Comparison of ENCODE assay signal across 8 mouse cellular contexts in genomic region chr11:70410297-70410643, GRCm38 (mm10). TPM values are rescaled to one million over a fixed set of nuclear protein-coding genes. Genes with fewer than 3 reads are reported as not detected.
A peak's percentile ranks its signal among the peaks of the same experiment; 100 is the strongest.
DNase-seq lines count a peak whose midpoint lies in the region; ATAC-seq lines count a peak whose summit lies in the region.

No protein-coding gene starts in this region.

- peak overlapping the region; percentile 73 for H3K4me3 ChIP-seq in heart, embryonic 15.5 days
- H3K4me3 ChIP-seq in hindbrain, embryonic 12.5 days: peak overlapping the region; percentile 100

- 0 out of 2 replicates have a peak, but pooled peaks cover 3% of the 10 kb centered on the region for H3K27me3 ChIP-seq in heart, embryonic 15.5 days
- no peaks in the 10 kb centered on the region for H3K27me3 ChIP-seq in hindbrain, embryonic 12.5 days

- DNase-seq in heart, adult 8-10 months (ENCODE audit: low spot score): no peak
- DNase-seq in layer of hippocampus, adult 9-11 months: no peak
- DNase-seq in cerebellum, postnatal 4 days (ENCODE audit: low spot score in 2 of 2): no peak
- DNase-seq in lung, postnatal 36 days: no peak

- H3K4me2 ChIP-seq in heart, embryonic 15.5 days: peak overlapping the region; percentile 84
- peak overlapping the region; percentile 98 for H3K4me2 ChIP-seq in hindbrain, embryonic 12.5 days (replicated peaks)

- no peaks in the 10 kb centered on the region for H3K9me3 ChIP-seq in heart, embryonic 15.5 days (replicated peaks)
- no peaks in the 10 kb centered on the region for H3K9me3 ChIP-seq in hindbrain, embryonic 12.5 days (replicated peaks)

- H3K9ac ChIP-seq in heart, embryonic 15.5 days: peak overlapping the region; percentile 96
- peak overlapping the region; percentile 97 for H3K9ac ChIP-seq in hindbrain, embryonic 12.5 days

- H3K36me3 ChIP-seq in heart, embryonic 15.5 days: peaks cover 5% of the 10 kb centered on the region; the same call in 1 of the 2 replicates
- peaks cover 8% of the 10 kb centered on the region for H3K36me3 ChIP-seq in hindbrain, embryonic 12.5 days

- no peak for ATAC-seq in heart, embryonic 15.5 days (replicated peaks; ENCODE audit: insufficient number of reproducible peaks, insufficient read depth, low FRiP score, low read depth)
- peak; percentile 44 for ATAC-seq in activated CD4-positive, CD25-positive, alpha-beta regulatory T cell, adult 4 months
- ATAC-seq in hindbrain, embryonic 12.5 days (ENCODE audit: low FRiP score): no peak
- ATAC-seq in megakaryocyte-erythroid progenitor cell, adult 5-6 weeks (replicated peaks; ENCODE audit: low FRiP score, low TSS enrichment, poor library complexity, severe bottlenecking): peak; percentile 51

- H3K4me1 ChIP-seq in heart, embryonic 15.5 days (replicated peaks): peaks cover 18% of the 10 kb centered on the region
- H3K4me1 ChIP-seq in hindbrain, embryonic 12.5 days: peaks cover 16% of the 10 kb centered on the region

- peak overlapping the region; percentile 76 for H3K27ac ChIP-seq in heart, embryonic 15.5 days
- H3K27ac ChIP-seq in hindbrain, embryonic 12.5 days: 0 out of 2 replicates have a peak overlapping the region, but pooled peaks have one; percentile 70

- 57% methylated on average over 6 of the region's 6 CpGs for WGBS in heart, embryonic 15.5 days
- WGBS in hindbrain, embryonic 12.5 days: 61% methylated on average over 6 of the region's 6 CpGs

RNA-seq across cellular contexts. Expression of gene Pelp1, which starts 0.4 kb away (rescaled TPM):
- polyA plus RNA-seq in heart, embryonic 15.5 days (2015; fragmentation: Nextera tagmentation; extraction: Ambion mirVana): 17.6 and 24.3 TPM in 2 replicates
- total RNA-seq in heart, adult 8-10 months (2022): 10 to 100 TPM; 19.1 to 23.0 (median 20.6) TPM
- polyA plus RNA-seq in activated CD4-positive, CD25-positive, alpha-beta regulatory T cell, adult 4 months (2017; shearing (Covaris generic)): 1 to 10 TPM; 6.5 to 8.1 TPM
- 40.2 and 40.4 TPM in 2 replicates for polyA plus RNA-seq in hindbrain, embryonic 12.5 days (2016; fragmentation: Nextera tagmentation; extraction: Ambion mirVana)
- 44.4 and 55.9 TPM in 2 replicates for total RNA-seq in megakaryocyte-erythroid progenitor cell, adult 5-6 weeks (2014; fragmentation: Nextera tagmentation)
- total RNA-seq in megakaryocyte-erythroid progenitor cell, adult 5-6 weeks (2017): 10.0 and 12.9 TPM in 2 replicates

RNA-seq across cellular contexts. Expression of gene Arrb2, which starts 22.2 kb away (rescaled TPM):
- 11.4 and 14.7 TPM in 2 replicates for polyA plus RNA-seq in heart, embryonic 15.5 days (2015; fragmentation: Nextera tagmentation; extraction: Ambion mirVana)
- total RNA-seq in heart, adult 8-10 months (2022): 10 to 100 TPM in 2 of 4 experiments, 1 to 10 TPM in 2; 9.0 to 10.9 (median 9.9) TPM
- polyA plus RNA-seq in activated CD4-positive, CD25-positive, alpha-beta regulatory T cell, adult 4 months (2017; shearing (Covaris generic)): 100 to 1,000 TPM in 1 of 2 experiments, 10 to 100 TPM in 1; 99.3 to 129 TPM
- 36.5 and 36.8 TPM in 2 replicates for polyA plus RNA-seq in hindbrain, embryonic 12.5 days (2016; fragmentation: Nextera tagmentation; extraction: Ambion mirVana)
- 41.8 and 43.2 TPM in 2 replicates for total RNA-seq in megakaryocyte-erythroid progenitor cell, adult 5-6 weeks (2014; fragmentation: Nextera tagmentation)
- total RNA-seq in megakaryocyte-erythroid progenitor cell, adult 5-6 weeks (2017): 21.7 and 32.6 TPM in 2 replicates

RNA-seq across cellular contexts. Expression of gene Med11, which starts 41.4 kb away (rescaled TPM):
- polyA plus RNA-seq in heart, embryonic 15.5 days (2015; fragmentation: Nextera tagmentation; extraction: Ambion mirVana): 19.5 and 24.2 TPM in 2 replicates
- 10 to 100 TPM in 1 of 4 experiments, 1 to 10 TPM in 3; 5.9 to 10.6 (median 6.9) TPM for total RNA-seq in heart, adult 8-10 months (2022)
- polyA plus RNA-seq in activated CD4-positive, CD25-positive, alpha-beta regulatory T cell, adult 4 months (2017; shearing (Covaris generic)): 10 to 100 TPM; 86.3 to 91.9 TPM
- 32.7 and 36.1 TPM in 2 replicates for polyA plus RNA-seq in hindbrain, embryonic 12.5 days (2016; fragmentation: Nextera tagmentation; extraction: Ambion mirVana)
- total RNA-seq in megakaryocyte-erythroid progenitor cell, adult 5-6 weeks (2014; fragmentation: Nextera tagmentation): 25.5 and 34.8 TPM in 2 replicates
- 38.6 and 46.5 TPM in 2 replicates for total RNA-seq in megakaryocyte-erythroid progenitor cell, adult 5-6 weeks (2017)

RNA-seq across cellular contexts. Expression of gene Zmynd15, which starts 49.0 kb away (rescaled TPM):
- 1.5 and 1.8 TPM in 2 replicates for polyA plus RNA-seq in heart, embryonic 15.5 days (2015; fragmentation: Nextera tagmentation; extraction: Ambion mirVana)
- total RNA-seq in heart, adult 8-10 months (2022): 1 to 10 TPM; 1.1 to 2.7 (median 1.9) TPM
- not detected for polyA plus RNA-seq in activated CD4-positive, CD25-positive, alpha-beta regulatory T cell, adult 4 months (2017; shearing (Covaris generic))
- 0.60 and 1.1 TPM in 2 replicates for polyA plus RNA-seq in hindbrain, embryonic 12.5 days (2016; fragmentation: Nextera tagmentation; extraction: Ambion mirVana)
- 0.30 and 0.94 TPM in 2 replicates for total RNA-seq in megakaryocyte-erythroid progenitor cell, adult 5-6 weeks (2014; fragmentation: Nextera tagmentation)
- not detected in 2 replicates for total RNA-seq in megakaryocyte-erythroid progenitor cell, adult 5-6 weeks (2017)

RNA-seq across cellular contexts. Expression of gene Cxcl16, which starts 49.5 kb away (rescaled TPM):
- 9.0 and 10.2 TPM in 2 replicates for polyA plus RNA-seq in heart, embryonic 15.5 days (2015; fragmentation: Nextera tagmentation; extraction: Ambion mirVana)
- 10 to 100 TPM in 1 of 4 experiments, 1 to 10 TPM in 3; 8.4 to 10.3 (median 9.6) TPM for total RNA-seq in heart, adult 8-10 months (2022)
- under 1 TPM in 1 of 2 experiments, not detected in 1; 0.36 TPM for polyA plus RNA-seq in activated CD4-positive, CD25-positive, alpha-beta regulatory T cell, adult 4 months (2017; shearing (Covaris generic))
- polyA plus RNA-seq in hindbrain, embryonic 12.5 days (2016; fragmentation: Nextera tagmentation; extraction: Ambion mirVana): 2.0 and 2.1 TPM in 2 replicates
- 0.99 TPM in 1 of 2 replicates, not detected in the other for total RNA-seq in megakaryocyte-erythroid progenitor cell, adult 5-6 weeks (2014; fragmentation: Nextera tagmentation)
- total RNA-seq in megakaryocyte-erythroid progenitor cell, adult 5-6 weeks (2017): 0.08 TPM in 1 of 2 replicates, not detected in the other

Comparison
In these comparisons a context has a peak if more than half of its experiments do, and no peak if none do; other contexts are left out.
1. ATAC-seq: peak in activated CD4-positive, CD25-positive, alpha-beta regulatory T cell, adult 4 months (single experiment) and megakaryocyte-erythroid progenitor cell, adult 5-6 weeks (single experiment); none in heart, embryonic 15.5 days (single experiment) and hindbrain, embryonic 12.5 days (single experiment).